Mouse (Mus musculus) heart, postnatal 25 days (tissue): Measurements from ENCODE around the gene Slc2a3. TPM values are rescaled to one million over a fixed set of nuclear protein-coding genes. Genes with fewer than 3 reads are reported as not detected.
A peak's percentile ranks its signal among the peaks of the same experiment; 100 is the strongest.

Source experiments
- DNase-seq: peaks from one replicate; pipeline ENCODE4 v3.0.0; 2022; ENCODE audit warnings: low spot score
- intact Hi-C: fragments of 180-260 bp; cut with DNase I; formaldehyde crosslinking; loops from one replicate; pipeline ENCODE4 v1.15.1; 2025
- total RNA-seq, 2 experiments: library from RNA; stranded (reverse); gene quantifications; 2 replicates each; pipeline ENCODE4 v1.2.3; 2021

Gene Slc2a3
- total RNA-seq: 1 to 10 TPM; 1.8 to 2.2 TPM

DNA sequence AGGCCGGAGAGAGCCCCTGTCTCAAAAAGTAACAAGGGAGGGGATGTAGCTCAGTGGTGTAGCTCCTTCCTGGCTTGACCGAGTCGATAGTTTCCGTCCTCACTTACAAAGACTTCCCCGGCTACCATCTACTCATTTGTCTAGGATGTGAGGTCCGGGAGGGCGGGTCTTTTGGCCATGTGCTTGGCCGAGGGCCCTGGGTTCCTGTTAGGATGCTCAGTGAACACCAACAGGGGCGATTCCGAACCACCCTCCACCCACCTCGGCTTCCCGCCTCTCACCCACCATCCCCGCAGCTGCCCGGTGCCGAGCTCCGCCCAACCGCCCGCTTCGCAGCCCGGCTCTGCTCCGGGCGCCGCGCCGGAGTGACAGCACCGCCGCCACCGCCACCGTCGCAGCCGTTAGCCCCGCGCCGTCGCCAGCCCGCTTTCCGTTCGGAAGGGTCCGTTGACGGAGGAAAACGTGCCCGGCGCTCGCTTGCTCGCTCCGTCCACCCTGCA is at the start of gene Slc2a3:
Gene Slc2a3 (minus strand): TSS at position 340 of the 500 bp plus-strand sequence.
- DNase-seq: peak; percentile 51
- intact Hi-C loops: loop anchor here (5.0 kb wide), 1 partner anchor 36 kb away; no protein-coding TSS in a partner anchor

DNA sequence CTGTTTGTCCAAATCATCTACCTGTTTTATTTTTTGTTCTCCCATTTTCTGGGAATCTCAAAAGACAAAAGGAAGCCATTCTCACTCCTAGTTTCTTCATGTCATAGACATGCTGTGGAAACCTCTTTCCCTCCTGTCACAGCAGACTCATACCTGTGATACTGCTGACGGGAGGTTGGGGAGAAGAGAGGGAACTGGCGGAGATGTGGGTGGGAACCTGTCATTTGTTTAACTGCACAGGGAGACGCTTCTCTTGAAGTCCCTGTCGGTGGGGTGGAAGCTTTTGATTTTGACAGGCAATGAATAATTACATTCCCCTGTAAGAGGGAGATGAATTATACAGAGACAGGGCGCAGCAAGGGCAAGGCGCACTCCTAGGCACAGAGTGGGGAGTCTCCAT is 42.3 kb upstream of the Slc2a3 start:
- DNase-seq: no peak
- intact Hi-C loops: no loop called here

- DNase-seq: no peak
- intact Hi-C loops: loop anchor here (5.0 kb wide), 1 partner anchor 35 kb away; the partner anchor contains the start of gene Slc2a3
Observed at GRCm38 (mm10) chr6:122837539-122837938, 36.1 kb upstream of the Slc2a3 start.

DNA sequence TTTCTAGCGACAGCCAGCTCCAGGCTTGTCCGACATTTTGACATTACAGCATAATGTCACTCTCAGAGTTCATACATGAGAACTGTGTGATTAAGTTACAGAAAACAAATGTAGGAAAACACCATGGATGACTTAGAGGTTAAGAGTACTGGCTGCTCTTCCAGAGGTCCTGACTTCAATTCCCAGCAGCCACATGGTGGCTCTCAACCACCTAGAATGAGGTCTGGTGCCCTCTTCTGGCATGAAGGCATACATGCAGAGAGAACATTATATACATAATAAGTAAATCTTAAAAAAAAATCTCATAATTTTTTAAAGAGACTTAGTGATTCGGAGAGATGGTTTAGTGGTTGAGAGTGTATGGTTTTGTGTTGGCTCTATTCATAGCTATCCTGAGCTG is 35.5 kb upstream of the Slc2a3 start:
- DNase-seq: no peak
- intact Hi-C loops: loop anchor here (5.0 kb wide), 1 partner anchor 35 kb away; the partner anchor contains the start of gene Slc2a3

DNA sequence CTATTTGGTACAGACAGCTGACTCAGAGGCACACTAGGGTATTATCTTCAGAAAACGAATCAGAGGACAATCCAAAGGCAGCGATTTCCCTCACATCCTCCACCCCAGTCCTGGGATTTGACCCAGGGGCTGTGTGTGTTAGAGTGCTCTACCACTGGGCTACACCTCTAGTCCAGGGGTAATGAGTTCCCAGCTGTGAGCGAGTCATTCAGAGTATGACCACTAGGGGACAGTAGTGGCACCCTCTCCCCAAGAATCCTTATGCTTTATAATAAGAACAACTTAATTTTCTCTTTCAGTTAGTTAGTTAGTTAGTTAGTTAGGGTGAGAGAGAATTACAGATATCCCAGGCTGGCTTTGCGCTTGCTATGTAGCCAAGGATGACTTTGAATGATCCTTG is 32.9 kb upstream of the Slc2a3 start:
- no peak for DNase-seq
- intact Hi-C loops: loop anchor here (5.0 kb wide), 1 partner anchor 38 kb away; the partner anchor contains the start of gene Necap1

DNA sequence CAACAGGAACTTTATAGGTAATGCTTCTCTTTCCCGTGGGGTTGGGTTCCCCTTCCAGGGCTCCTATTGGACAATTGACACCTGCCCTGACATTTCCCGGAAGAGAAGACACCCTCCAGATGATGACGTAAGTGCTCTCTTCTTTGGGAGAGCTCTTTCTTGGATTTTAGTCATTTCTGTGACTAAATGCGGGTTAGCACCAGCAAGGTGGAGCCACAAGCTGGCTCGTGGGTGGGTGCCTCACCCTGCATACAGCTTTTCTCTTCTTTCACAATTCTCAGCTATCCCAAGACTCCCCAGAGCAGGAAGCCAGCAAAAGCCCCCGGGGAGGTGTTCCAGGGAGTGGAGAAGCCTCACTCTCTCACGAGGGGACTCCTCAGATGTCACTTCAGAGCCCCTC is 31.4 kb upstream of the Slc2a3 start:
- intact Hi-C loops: loop anchor here (5.0 kb wide), 1 partner anchor 39 kb away; the partner anchor contains the start of gene Necap1
- no peak for DNase-seq

GRCm38 (mm10) chr6:122828086-122828485 is 26.6 kb upstream of the Slc2a3 start:
- DNase-seq: no peak

DNA sequence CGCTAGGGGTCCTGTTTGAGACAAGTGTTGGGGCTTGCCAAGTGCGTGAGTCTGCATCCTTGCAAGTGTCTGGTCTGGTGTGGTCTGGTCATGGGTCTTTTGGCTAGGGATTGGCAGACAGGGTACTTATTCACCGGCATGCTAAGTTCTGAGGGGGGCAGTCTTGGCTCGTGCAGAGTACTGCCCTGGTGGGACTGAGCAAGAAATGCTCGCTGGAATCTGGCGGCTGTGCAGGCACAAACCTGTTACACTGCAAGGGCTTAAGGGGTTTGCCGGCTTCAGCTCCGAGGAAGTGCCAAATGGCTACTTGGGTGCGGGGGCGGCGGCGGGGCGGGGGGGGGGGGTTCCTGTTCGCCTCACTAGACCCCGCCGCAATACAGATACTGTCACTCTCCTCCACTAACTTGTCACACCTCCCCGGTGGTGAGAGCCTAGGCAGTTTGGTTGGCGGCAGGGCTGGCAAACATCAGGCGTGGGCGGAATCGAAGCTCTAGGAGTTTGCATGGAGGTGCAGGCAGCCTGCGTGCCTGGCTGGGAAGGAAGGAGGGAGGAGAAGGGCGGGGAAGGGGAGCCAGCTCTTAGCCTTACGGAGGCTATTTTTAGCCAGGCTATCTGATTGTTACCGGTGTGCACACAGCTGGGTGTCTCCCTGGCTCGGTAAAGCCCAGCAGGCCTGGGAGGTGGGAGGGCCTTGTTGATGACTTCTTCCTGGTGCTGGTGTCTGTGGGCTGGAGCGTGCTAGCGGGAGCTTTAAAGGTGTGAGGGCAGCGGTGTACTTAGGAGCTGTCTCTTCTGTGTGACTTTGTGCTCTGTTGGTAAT is 24.7 kb upstream of the Slc2a3 start:
- intact Hi-C loops: loop anchor here (2.0 kb wide), 1 partner anchor 15 kb away; no protein-coding TSS in a partner anchor
- DNase-seq: peak; percentile 54

More at GRCm38 (mm10) chr6:122828086-122828485, 26.6 kb upstream of the Slc2a3 start:
- intact Hi-C loops: no loop called here

DNA sequence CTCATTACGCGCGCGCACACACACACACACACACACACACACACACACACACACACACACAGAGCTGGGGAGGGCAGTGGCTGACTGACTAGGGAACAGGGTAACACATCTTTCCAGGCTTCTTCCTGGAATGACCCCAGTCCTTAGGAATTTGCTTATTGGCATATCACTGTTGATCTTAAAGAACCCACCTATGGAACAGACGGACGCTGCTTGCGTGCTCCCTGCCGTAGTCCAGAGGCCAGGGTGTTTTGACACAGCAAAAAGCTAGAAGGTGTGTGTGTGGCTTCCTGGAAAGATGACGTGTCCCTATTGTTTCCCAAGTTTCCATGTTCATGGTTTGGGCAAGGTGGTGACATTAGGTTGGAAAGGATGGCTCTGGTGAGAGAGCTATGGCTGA is 23.7 kb upstream of the Slc2a3 start:
- intact Hi-C loops: no loop called here
- DNase-seq: no peak

DNA sequence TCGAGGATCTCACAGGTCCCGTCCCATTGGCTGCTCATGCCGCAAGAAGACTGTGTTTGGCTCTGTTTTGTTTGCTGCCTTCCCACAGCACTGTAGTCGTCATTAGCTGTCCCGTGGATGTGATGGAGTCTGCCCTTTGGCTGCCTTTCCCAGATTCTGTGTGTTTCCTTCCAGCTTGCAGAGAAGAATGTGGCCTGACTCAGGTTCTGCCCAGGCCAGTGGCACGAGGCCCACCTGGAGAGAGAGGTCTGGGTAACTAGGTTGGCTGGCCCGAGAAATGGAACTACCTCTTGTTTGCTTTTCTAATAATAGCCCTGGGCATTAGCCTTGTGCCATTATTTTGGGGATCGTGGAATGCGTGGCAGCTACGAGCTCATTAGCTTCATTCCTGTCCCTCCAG is 22.6 kb upstream of the Slc2a3 start:
- intact Hi-C loops: no loop called here
- DNase-seq: peak; percentile 48

GRCm38 (mm10) chr6:122821822-122822221 is 20.4 kb upstream of the Slc2a3 start:
- intact Hi-C loops: no loop called here
- DNase-seq: no peak

DNA sequence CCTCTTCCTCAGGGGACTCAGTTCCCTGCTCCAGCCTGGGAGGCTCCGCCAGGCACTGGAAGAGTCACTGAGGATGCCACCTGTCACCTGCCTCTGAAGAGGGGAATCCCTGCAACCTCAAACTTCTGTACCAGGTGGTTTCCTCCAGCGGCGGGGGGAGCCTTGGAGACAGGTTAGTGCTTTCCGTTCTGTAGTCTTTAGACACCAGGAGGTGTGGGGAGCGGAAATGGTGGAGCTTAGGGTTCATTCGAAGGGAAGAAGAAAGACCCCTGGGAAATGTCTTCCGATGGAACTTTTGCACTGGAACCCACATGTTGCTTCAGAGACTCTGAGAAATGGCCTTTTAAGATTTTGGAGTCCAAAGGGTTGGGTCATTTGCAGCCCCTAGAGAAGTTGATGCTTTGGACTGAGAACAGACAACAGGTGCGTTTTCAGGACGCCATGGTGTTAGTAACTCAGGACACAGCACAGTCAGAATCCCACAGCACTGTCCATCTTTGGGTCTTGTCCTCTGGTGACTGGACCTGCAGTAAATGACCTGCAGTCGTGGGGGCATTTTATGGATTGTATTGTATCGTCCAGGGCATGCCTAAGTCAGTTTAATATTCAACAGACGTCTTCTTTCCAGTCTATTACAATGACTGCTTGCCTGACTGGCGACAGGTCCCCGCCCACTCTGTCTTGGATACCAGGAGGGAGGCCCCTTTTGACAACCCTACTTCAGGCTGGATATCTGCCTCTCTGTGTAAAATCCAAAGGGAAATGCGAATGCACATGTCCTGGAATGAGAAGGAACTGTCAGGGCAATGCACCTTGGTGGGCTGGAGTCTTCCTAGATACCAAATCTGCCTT is 19.6 kb upstream of the Slc2a3 start:
- DNase-seq: no peak
- intact Hi-C loops: no loop called here

- DNase-seq: no peak
- intact Hi-C loops: no loop called here
Observed at GRCm38 (mm10) chr6:122820071-122820798, 18.8 kb upstream of the Slc2a3 start.

- no peak for DNase-seq
- intact Hi-C loops: loop anchor here (1.0 to 10.0 kb wide), 2 partner anchors 8 to 485 kb away; no protein-coding TSS in a partner anchor
Observed at GRCm38 (mm10) chr6:122819306-122820070, 18.0 kb upstream of the Slc2a3 start, which contains the start of gene Foxj2. Gene Foxj2, plus strand, starts transcription at chr6:122819914.

GRCm38 (mm10) chr6:122813640-122814039 is 12.2 kb upstream of the Slc2a3 start:
- no peak for DNase-seq
- intact Hi-C loops: loop anchor here (10.0 kb wide), 1 partner anchor 479 kb away; no protein-coding TSS in a partner anchor

- intact Hi-C loops: loop anchor here (10.0 kb wide), 1 partner anchor 478 kb away; no protein-coding TSS in a partner anchor
- DNase-seq: no peak
Observed at GRCm38 (mm10) chr6:122812716-122813115, 11.3 kb upstream of the Slc2a3 start.

DNA sequence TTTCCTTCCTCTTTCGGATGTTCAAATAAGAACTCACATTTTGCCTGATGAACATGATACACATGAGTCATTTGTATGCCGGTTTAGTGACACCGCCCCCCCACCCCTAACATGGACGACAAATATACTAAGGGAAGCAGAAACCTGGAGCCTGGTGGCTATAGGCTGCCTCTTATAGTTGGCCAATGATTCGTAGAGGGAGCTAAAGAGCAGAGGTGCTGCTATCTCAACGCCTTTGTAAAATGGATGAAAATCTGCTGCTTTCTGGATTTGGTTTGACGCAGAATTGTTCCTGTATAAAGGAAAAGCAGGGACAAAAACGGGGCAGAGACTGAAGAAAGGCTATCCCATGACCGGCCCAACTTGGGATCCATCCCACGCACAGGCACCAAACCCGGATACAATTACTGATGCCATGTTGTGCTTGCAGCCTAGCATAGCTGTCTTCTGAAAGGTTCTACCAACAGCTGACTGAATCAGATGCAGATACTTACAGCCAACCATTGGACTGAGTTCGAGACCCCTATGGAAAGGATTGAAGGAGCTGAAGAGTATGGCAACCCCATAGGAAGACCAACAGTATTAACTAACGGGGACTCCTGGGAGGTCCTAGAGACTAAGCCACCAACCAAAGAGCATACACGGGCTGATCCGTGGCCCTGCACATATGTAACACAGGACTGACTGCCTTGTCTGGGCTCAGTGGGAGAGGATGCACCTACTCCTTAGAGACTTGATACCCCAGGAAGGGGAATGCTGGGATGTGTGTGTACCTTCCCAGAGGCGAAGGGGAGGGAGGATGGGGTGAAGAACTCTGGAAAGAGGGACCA is 10.5 kb upstream of the Slc2a3 start:
- intact Hi-C loops: loop anchor here (1.0 to 10.0 kb wide), 4 partner anchors 7 to 477 kb away; partner anchors contain the start of gene Foxj2
- no peak for DNase-seq

DNA sequence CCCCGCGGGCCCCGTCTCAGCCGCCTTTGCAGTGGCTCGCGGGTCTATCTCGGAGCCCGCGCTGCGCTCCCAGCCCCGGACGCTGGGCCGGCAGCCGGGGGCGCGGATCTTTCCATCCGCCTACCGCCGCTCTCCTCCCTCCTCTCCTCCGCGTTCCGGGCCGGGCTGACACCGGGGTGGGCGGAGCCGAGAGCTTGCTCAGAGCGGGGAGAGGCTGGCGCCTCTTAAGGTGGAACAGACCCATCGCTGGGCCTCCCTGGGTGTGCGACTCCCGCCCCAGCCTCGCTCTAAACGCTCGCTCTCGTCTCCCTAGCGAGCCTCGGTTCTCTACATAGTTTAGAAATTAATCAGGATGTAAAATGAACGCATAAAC is 9.8 kb upstream of the Slc2a3 start:
- peak; percentile 92 for DNase-seq
- intact Hi-C loops: loop anchor here (1.0 to 10.0 kb wide), 4 partner anchors 8 to 476 kb away; partner anchors contain the start of gene Foxj2
